Mouse (Mus musculus) lung, postnatal 0 days (tissue): ENCODE data around the gene Sox1.

Experiments used
- CTCF ChIP-seq: IDR thresholded peaks from 2 replicates; pipeline ENCODE4 v1.5.1; 2016; ENCODE audit warnings: antibody characterized with exemption, mild to moderate bottlenecking
- EP300 ChIP-seq: IDR thresholded peaks from 2 replicates; pipeline ENCODE4 v1.6.1; 2016; ENCODE audit warnings: antibody characterized with exemption, mild to moderate bottlenecking, control low read depth

DNA sequence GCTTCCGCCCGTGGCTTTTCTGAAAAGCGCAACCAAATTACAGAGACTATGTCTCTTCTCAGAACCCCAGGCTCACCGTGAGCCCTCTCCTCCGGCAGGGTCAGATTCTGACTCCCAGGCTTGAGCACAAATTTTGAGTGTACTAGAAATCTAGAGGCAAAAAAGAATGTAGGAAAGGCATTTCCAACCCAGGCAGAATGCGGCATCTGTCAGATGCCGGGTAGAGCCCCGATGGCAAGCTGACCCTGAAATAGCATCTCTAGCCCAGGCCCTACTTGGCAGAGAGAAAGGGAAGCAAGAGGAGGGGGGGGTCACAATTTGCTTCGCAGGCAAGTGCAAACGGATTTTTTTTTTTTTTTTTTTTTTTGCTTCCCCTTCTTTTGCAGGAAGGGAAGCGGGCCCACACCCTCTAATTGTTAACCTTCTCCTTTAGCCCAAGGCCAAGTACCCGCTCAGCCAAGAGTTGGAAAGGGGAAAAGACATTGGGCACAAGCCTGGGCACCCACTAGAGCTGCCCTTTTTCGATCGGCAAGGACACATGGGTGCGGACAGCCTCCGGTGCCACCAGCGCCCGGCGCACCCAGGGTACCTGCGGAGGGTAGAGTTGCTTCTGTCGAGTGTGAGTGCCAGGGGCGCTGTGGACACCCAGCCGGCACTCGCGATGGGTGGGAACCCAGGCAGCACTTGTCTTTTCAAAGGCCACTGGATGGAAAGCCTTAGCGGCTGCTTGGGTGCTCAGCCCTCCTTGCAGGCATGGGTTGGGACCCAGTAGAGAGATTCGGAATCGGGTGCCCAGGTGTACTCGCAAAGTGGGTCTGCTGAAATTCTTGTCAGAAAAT lies 5.1 kb upstream of the Sox1 start:
- TF ChIP-seq CTCF: no peak
- TF ChIP-seq EP300: no peak
